Mouse (Mus musculus) frontal cortex, adult (tissue): ENCODE measurements around the gene Ltbp4.

ENCODE experiments used
- ATAC-seq: cut with Nextera tagmentation; 2 replicates; pipeline ENCODE4 v1.9.2; 2017; ENCODE audit warnings: mild to moderate bottlenecking, moderate library complexity, mixed read lengths; ENCODE audit not compliant: low TSS enrichment

Gene Ltbp4

GRCm38 (mm10) chr7:27258205-27258899 is 79.1 kb downstream of the Ltbp4 start, which contains the start of gene Numbl:
Numbl (plus strand) TSS chr7:27258433.
- ATAC-seq = peak; percentile 41

- no peak for ATAC-seq
Observed at GRCm38 (mm10) chr7:27257852-27258204, 79.7 kb downstream of the Ltbp4 start.

- peak; percentile 28; the same call in 1 of the 2 replicates for ATAC-seq
Observed at GRCm38 (mm10) chr7:27257046-27257851, 80.2 kb downstream of the Ltbp4 start.

GRCm38 (mm10) chr7:27255721-27256120 is 81.8 kb downstream of the Ltbp4 start:
- ATAC-seq = no peak
